Mouse (Mus musculus): ENCODE results near the gene Hscb.
"Not testable (repeated sequence)": the region's sequence is repeated elsewhere in the genome, so short reads cannot be mapped to it uniquely, and the experiment has no call there.

The Hscb gene

DNA sequence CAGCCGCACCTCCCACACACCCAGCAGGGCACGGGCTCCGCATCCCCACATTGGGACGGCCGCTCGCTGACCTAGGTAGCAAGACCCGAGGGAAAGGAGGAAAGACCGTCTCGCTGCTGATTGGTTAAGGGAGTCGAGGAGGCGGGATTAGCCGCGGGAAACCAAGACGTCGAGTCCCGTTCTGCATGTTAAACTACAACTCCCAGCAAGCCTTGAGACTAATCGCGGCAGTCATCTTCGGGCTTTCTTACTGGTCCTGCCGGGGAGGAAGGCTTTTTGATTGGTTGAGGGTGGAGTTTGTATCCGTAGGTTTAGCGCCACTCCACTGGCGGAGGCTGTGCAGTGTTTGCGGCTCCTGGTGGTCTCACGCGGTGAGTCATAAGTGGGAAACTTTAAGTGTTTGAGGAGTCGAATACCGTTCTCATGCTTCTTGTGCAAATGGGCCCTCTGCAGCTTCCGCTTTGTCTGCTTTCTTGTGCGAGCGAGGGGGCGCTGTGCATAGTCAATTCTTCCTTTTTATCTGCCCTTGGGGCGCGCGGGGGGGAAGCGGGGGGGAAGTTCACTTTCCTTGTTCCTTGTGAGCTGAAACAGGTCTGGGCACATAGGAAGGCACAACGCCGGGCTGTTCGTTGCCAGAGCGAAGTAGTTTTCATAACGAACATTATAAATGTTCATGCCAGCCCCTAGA lies at the start of gene Hscb, which contains the start of gene Chek2:
Gene Hscb, minus strand, starts transcription at position 100 of the 688 bp plus-strand sequence.
Gene Chek2, plus strand, starts transcription at position 302 of the 688 bp plus-strand sequence.
- DNase-seq (ENCODE audit: low spot score): peak; percentile 99

DNA sequence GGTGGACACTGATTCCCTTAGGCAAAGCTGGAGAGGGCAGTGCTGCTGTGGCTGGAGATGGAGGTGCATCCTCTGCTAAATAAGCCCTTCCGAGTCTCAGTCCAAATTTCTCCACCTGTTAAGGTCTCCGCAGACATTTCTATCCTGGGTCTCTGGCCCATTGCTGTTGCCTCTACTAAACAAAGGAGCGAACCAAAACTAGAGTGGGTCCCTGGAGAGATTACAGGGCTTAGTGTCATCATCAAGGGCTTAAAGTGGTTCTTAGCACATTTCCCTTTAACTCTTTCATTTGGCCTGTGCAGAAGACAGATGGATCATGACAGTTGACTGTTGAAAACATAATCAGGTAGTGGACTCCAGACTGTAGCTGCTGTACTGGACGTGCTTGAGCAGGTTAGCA lies 49.0 kb upstream of the Hscb start:
- DNase-seq (ENCODE audit: low spot score): no peak

DNA sequence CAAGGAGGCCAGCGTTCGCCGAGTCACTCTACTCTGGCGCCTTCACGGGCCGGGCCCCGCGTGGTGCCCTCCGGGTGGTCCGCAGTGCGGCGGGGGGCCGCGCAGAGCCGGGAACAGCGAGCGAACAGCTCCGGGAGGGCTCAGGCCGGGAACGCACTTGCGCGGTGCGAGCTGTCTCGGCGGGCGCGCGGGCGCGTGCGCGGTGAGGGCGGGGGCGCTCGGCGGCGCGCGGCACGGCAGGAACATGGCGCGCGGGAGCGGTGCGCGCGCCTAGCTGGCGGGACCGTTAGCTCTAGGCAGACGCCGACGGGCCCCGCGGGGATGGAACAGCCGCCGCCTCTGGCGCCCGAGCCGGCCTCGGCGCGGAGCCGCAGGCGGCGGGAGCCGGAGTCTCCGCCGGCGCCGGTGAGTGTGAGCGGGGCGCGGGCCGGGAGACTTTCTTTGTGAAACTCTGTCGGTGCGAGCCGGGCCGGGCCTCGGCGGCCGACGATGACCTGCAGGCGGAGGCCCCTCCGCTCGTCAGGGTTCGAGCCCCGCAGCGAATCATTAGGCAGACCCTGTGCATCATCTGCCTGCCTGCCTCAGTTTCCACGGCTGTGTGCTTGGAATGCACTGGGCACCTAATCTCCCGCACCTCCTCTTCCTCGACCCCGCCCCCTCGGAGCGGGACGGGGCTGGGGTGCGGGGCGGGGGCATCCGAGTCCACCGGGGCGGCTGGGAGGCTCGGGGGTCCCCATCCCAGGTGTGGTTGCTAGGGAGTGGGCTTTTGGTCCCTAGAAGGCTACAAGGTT lies 40.2 kb upstream of the Hscb start, which contains the start of gene Ttc28:
Gene Ttc28, plus strand, starts transcription at position 220 of the 791 bp plus-strand sequence.
- peak; percentile 81 for DNase-seq (ENCODE audit: low spot score)

DNA sequence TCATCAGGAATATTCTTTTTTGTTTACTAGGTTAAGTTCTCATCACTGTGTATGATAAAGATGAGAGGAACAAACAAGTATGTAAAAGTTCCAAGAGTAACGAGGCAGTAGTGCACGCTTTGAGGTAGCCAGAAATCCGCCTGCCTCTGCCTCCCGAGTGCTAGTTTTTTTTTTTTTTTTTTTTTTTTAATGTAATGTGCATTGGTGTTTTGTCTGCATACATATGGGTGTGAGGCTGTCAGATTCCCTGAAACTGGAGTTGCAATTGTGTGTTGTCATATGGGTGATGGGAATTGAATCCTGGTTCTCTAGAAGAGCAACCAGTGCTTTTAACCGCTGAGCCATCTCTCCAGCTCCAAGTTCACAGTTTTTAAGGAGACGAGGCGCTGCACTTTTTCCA lies 39.5 kb upstream of the Hscb start:
- no peak for DNase-seq (ENCODE audit: low spot score)

DNA sequence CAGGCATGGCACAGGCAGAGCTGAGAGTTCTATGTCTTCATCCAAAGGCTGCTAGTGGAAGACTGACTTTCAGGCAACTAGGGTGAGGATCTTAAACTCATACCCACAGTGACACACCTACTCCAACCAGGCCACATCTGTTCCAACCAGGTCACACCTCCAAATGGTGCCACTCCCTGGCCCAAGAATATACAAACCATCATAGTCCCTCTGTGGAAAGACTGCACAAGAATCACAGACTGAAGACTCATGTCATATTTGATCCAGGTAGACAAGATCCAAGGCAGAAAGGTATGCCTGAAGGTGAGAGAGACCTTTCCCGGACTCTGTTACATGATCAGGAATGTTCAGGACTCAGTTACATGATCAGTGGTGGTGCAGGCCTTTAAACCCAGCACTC lies 38.9 kb upstream of the Hscb start:
- DNase-seq (ENCODE audit: low spot score): not testable (repeated sequence)

DNA sequence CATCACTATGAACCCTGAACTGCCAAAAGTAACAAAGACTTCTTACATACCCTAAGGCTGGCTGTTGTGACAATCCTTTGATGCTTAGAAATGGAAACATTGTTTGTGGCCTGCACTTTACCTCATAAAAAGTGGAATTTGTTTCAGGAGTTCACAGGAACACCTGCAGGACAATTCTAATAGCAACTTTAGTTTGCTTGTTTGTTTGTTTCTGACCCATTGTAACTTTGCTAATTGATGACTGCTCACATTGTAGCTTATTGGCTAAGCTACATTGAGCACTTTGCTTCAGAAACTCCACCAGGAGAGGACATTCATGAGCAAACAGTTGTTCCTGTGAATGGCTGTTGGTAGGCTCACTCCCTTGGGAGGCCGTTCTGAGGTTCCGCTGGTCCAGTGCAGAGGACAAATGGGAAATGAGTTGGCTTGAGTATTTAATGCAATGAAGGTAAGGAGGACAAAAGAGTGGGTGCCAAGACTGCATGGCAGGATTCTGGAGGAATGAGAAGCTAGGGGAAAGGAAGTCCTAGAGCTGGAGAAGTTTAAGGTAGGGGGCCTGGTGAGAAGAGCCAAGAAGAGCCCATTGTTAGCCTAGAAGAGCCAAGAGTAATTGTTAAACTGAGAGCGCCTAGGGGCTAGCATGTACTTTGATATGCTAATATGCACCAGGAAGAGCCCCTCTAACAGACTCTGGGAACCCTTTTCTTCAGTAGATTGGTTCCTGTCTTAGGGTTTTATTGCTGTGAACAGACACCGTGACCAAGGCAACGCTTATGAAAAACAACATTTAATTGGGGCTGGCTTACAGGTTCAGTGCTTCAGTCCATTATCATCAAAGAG lies 38.3 kb upstream of the Hscb start:
- DNase-seq (ENCODE audit: low spot score): no peak

DNA sequence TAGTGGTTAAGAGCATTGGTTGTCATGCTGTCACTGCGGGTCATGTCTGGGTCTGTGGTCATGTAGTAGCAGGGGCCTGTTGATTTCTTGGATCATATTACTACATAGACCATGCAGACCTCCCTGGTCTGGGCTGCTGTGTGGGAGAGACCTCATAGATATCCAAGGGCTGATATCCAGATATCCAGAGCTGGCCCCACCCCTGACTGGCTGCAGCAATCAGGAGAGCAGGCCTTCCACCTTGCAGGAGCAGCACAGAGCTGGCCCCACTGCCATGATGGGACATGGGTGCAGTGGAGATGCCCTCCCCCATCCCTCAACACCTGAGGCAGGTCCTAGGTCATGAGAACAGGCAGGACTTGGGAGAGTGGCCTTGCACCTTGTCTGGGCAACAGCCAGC lies 35.7 kb upstream of the Hscb start:
- DNase-seq (ENCODE audit: low spot score): no peak

DNA sequence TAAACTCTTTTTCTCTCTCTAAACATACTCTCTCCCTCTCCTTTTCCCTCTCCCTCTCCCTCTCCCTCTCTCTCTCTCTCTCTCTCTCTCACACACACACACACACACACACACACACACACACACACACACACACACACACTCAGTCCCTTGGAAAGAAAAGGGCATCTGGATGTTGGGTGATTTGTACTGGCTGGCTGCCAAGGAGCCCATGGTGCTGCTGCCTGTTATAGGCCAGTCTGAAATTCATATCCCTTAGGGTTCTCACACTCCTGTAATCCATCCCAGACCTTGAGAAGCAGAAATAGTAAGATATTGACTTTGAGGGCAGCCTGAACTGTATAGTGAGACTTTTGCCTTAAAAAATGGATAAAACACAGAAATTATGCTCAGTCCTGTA lies 35.1 kb upstream of the Hscb start:
- peak; percentile 78 for DNase-seq (ENCODE audit: low spot score)

DNA sequence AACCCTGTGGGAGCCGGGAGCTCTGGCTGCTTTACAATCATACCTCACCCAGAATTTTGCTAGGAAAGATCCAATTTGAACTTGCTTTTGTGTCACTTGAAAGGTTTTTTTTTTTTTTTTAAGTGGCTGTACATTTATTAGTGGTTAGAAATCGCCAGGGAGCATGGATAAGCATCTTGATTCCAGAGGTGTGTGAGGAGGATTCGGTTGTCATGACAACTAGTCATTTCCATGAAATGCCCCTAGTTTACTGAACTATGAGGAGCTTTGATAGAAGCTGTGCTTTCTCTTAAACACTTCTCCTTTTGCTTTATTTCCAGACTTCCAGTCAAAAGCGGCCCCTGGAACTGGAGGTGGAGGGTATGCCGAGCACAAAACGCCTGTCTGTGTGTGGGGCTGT lies 33.6 kb upstream of the Hscb start:
- DNase-seq (ENCODE audit: low spot score): no peak

DNA sequence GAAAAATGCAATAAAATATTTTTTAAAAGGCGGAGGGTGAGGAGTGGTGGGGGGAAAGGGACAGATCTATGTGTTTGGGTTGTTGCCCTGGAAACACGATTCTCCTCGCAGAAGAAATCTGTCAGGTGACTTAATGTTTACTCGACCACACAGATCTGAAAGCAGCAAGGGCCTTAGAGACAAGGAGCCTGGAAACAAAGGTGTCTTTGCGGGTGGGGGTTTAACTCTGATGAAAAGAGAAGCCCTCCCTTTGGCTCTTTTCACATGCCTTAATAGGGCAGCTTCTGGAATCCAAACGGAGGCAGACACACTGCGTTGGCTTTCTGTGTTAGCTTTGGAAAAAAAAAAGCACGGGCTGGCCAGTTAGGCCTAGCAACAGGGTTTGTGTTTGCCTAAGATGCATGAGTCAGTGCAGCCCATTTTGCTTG lies 29.7 kb upstream of the Hscb start:
- DNase-seq (ENCODE audit: low spot score): no peak

DNA sequence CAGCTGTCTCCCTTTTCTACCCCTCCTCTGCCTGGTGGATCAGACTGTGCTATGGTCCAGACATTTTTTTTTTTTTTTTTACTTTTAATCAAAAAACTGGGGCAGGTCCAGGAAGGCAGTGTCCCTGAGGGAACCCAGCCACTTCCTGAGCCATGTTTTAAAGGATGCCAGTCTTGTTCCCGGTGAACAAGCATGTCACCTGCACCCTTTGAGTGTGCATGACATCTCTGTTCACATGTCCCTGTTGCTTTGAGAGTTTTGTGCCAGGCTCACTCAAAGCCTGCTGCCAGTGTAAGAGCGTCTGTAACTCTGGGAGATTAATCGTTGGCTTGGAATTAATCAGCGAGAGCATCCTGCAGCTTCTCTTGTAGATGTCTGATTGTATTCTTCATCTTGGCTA lies 28.9 kb upstream of the Hscb start:
- DNase-seq (ENCODE audit: low spot score): peak; percentile 20

DNA sequence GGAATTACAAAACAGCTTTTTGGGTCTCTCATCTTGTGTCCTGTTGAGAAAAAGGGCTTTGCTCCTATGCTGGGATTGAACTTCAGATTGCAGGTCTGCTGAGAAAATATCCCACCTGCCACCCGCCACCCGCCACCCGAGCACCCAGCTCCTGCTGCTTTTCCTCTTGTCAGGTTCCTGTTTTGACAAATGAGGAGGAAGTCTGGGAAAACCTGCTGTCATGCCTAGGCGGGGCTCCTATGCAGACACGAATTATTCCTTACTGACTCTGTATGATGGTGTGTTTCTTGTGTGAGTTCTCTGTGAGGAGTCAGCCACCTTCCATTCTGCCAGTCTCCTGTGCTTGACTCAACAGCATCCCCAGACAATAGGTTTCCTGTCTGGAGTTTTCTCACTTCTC lies 20.9 kb upstream of the Hscb start:
- no peak for DNase-seq (ENCODE audit: low spot score)

DNA sequence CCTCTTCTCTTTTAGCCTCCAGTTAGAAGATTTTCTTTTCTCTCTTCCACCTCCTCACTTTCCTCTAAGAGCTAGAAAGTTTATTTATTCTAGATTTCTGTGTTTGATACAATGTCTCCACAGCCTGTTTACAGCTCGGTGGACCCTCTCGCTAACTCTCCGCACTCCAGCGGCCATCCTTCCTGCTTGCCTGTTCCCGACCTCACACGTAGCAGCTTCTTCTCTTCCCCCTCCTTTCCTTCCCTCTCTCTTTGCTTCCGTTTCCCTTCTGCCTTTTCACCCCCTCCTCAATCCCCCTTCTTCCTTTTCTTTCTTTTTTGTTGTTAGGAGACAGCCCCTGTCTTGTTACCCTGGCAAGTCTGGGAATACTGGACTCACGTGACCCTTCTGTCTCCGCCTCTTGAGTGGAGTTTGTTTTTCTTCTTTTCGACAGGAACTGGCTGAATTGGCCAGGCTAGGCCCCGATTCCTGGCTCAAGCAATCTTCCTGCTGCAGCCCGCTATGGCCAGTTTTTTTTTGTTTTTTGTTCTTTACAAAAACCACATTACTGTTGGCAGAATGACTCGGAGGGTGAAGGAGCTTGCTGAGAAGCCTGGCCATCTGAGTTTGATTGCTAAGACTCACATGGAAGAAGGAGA lies 19.6 kb upstream of the Hscb start:
- DNase-seq (ENCODE audit: low spot score): no peak

DNA sequence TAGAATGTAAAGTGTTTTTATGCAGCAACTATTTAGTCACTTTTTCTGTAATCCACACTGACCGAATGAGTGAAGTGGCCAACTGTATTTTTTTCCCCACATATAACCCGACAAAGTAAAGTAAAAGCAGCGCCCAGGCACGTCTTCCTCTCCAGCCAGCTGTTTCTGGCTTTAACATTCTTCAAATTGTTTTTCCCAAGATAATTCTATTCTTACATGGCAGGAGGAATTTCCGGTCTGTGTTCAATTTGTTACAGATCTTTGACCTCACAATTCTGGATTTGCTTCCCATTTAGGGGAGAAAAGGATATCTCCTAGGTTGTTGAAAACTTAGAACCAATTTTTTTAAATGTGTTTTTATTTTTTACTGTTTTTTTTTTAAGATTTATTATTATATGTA lies 17.5 kb upstream of the Hscb start:
- no peak for DNase-seq (ENCODE audit: low spot score)

DNA sequence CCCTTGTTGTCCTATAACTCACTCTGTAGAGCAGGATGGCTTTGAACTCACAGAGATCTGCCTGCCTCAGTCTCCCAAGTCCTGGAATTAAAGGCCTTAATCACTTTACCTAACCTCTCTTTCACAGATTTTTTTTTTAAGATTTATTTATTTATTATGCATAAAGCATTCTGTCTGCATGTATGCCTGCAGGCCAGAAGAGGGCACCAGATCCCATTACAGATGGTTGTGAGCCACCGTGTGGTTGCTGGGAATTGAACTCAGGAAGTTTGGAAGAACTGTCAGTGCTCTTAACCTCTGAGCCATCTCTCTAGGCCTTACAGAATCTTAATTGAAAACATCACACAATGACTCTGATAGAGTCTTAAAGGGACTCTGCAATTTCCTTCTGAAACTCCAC lies 13.4 kb upstream of the Hscb start:
- DNase-seq (ENCODE audit: low spot score): no peak

DNA sequence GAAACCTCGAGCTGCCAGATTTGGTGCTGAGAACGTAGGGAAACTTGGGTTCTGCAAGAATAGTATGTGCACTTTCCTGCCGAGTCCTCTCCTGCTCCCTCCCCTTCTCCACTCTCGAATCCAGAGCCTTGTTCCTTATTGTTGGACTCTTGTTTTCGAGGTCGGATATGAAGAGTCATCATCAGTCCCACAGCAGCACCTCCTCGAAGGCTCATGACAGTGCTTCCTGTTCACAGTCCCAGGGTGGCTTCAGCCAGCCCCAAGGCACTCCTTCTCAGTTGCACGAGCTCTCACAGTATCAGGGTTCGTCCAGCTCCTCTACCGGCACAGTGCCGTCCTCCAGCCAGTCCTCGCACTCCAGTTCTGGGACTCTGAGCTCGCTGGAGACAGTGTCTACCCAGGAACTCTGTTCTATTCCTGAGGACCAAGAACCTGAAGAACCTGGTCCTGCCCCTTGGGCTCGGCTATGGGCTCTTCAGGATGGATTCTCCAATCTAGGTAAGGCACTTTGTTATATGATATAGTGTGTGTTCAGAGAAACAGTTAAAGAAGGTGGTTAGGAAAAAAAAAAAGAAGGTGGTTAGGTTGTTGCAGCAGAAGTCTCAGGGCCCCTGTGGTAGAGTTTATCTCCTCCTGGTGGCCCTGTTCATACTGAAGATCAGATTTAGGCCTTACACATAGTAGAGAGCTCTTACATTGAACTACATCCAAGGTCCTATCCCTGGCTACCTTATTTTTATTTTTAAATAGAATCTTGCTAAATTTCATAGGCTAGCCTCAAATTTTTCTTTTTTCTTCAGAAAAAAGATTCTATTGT lies 1.7 kb upstream of the Hscb start:
- peak; percentile 20 for DNase-seq (ENCODE audit: low spot score)

DNA sequence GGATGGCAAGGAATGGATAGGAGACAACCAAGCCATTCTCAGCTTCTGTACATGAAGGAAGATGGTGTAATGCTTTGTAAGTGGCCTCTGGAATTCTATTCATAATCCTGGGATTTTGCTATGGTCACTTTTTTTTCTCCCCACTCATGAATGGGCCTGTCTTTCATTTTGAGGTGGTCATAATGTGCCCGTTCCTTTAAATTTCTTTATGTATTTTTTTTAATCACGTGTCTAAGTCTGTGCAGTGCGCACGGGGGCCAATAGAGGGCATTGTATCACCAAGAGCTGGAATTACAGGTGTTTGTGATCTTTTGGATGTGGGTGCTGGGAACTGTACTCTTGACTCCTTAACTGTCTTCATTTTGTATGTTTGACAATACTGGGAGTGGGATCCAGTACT lies 888 bp upstream of the Hscb start:
- peak; percentile 45 for DNase-seq (ENCODE audit: low spot score)

DNA sequence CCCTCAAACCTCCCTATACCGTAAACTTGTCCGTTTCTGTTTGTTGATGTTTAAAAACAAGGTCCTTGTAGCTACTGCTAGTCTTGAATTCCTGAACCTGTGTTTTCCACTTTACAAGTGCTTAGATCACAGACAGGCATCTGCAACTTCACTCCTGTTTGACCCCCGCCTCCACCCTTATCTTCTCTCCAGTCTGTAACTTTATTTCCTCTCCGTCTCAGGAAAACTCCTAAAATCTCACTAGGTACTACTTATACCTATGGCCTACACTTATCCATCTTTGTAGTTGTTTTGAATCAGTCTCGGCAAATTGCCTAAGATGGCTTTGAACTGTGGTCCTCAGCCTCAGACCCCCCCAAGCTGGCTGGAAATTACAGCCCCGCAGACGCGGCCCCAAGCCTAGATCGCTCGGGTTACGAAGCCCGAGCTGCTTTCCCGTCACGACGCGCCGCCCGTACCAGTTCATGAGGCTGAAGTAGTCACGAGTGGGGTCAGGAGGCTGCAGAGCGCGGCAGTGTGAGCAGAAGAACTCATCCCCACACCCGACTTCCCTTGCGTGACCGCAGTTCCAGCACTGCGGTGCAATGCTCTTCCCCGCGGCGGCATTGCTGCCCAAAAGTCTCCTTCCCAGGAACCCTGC lies 419 bp downstream of the Hscb start:
- no peak for DNase-seq (ENCODE audit: low spot score)

DNA sequence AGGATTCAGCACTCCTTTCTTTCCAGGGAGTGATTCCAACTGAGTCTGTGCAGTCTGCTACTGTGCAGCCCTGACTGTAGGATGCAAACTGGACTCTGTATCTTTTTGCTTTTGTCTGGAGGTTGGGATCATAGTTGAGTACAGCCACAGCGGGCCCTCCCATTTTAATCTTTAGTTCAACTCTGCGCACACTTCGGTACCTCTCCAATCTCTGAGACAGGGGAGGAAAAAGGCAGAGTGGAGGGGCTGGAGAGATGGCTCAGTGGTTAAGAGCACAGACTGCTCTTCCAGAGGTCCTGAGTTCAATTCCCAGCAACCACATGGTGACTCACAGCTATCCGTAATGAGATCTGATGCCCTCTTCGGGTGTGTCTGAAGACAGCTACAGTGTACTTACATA lies 1.6 kb downstream of the Hscb start:
- DNase-seq (ENCODE audit: low spot score): not testable (repeated sequence)

DNA sequence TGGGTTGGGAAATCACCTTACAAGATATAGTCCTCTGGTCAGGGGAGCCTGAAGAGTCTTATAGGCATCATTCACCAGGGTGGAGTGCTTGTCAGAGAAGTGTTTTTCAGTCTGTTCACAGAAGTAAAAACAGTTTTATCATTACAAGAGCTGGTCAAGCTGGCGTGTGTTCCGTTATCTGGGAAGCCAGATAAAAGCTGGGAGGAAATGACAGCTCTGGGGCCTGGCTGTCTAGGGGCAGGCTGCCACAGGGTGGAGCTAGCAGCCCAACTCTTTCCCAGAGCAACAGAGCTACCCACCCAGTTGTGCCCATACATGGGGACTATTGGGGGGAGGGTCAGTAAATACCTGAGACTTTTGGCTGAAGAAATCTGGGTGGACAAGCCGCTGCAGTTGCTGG lies 3.6 kb downstream of the Hscb start:
- peak; percentile 28 for DNase-seq (ENCODE audit: low spot score)
